Mouse (Mus musculus) brain, embryonic 14.5 days (tissue): ENCODE measurements around the gene Map2k2. TPM values are rescaled to one million over a fixed set of nuclear protein-coding genes. Genes with fewer than 3 reads are reported as not detected.
"Not testable (repeated sequence)": the region's sequence is repeated elsewhere in the genome, so short reads cannot be mapped to it uniquely, and the experiment has no call there.

Source experiments
- DNase-seq: peaks from one replicate; pipeline ENCODE4 v3.0.0-alpha.2; 2011; ENCODE audit warnings: low read depth
- CTCF ChIP-seq: fragments of 200-500 bp; IDR thresholded peaks from 2 replicates; pipeline ENCODE4 v1.5.1; 2012; ENCODE audit warnings: inconsistent platforms, mild to moderate bottlenecking, moderate library complexity, borderline replicate concordance; ENCODE audit not compliant: insufficient read depth, insufficient read length; ENCODE audit errors: extremely low read depth
- POLR2A ChIP-seq: fragments of 200-500 bp; IDR thresholded peaks from 2 replicates; pipeline ENCODE4 v1.6.1; 2012; ENCODE audit warnings: mild to moderate bottlenecking, inconsistent platforms, borderline replicate concordance; ENCODE audit not compliant: poor library complexity, insufficient read depth, insufficient read length, severe bottlenecking; ENCODE audit errors: extremely low read depth
- polyA plus RNA-seq: library from polyadenylated mRNA; depleted of rRNA; stranded (reverse); fragments of >200 nt; gene quantifications from 2 replicates; pipeline ENCODE4 v1.2.3, GENCODE M21; 2012

Map2k2 gene
- polyA plus RNA-seq, 1 experiment = 214 TPM

DNA sequence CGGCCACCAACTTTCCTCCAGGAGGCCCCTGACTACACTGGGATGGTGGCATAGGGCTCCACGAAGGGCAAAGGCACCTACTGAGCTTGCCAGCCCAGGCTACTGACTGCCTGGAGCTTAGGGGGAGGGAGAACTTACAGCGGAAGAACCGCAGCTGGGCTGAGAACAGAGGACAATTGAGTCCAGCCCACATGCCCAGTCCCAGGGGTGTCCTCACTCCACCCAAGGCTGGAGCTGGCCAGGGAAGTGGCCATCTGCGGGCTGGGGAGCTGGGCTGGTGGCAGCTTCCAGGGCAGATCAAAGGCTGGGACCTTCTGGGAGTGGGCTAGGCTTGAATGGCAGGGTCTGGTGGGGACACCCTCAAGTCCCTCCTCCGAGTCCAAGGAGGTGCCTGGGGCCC is 49.0 kb downstream of the Map2k2 start:
- TF ChIP-seq CTCF = no peak
- TF ChIP-seq POLR2A = no peak
- no peak for DNase-seq

DNA sequence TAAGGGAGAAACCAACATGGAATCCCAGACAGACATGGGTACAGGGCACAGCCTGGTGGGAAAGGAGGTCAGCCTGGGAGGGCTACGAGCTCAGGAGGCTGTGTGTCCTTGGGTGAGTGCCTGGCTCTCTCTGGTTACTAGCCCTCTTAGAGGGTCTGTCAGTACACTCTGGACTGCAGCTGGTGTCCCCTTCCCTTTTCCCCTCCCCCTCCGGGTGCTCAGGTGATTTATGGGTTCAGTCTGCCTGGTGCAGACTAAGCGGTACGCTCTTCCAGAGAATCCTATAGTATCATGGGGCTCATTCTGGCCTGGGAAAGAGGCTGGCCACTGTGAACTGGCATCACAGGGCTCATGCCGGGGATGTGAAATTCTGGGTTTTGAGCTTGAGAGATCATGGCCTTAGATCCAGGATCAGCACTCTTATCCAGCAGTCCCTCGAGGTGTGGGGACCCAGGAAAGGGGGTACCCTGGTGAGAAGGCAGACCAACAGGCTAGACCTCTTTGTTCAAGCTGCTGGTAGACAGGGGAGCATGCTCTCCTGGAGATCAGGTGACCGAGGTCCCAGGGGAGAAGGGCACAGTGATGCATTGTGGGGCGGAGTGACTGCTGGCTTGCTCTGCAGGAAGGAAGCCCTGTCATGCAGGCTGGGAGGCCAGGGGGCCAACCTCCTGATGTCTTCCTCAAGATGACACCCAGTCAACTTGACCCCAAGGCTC is 56.0 kb downstream of the Map2k2 start:
- TF ChIP-seq CTCF (no peak), POLR2A (no peak)
- no peak for DNase-seq

DNA sequence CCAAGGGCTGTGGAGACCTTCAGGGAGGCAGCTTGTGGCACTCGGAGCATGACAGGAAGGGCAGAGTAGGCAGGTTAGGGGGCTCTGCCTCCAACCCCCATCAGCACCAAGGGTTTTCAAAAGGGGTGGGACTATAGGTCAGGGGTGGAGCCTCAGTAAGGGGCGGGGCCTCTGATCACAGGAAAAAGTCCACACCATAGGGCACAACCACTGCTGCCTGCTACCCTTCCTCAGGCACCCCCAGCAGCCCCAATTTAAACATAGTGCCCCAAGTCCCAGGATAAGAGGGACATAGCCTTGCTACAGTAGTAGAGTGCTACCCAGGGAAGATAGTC is 56.6 kb downstream of the Map2k2 start:
- no peak for DNase-seq
- TF ChIP-seq CTCF (no peak), POLR2A (no peak)

DNA sequence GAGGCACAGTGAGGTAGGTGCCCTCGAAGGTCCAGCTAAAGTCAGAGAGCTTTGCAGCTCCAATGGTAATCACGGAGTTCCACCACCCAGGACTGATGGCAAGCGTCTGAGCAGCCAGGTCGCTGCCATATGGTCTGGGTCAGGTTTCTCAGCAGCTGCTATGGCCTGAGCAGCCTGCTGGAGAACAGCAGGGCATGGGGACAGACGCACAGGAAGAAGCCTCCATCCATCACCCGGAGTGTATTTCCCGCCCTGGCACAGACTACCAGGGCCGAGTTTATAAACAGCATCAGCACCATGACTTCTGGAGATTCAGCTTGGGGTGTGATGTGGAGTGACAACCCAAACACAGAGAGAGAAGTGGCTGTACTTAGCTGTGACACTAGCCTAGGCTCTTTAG is 59.4 kb downstream of the Map2k2 start:
- no peak for DNase-seq
- TF ChIP-seq POLR2A = no peak
- no peak for TF ChIP-seq CTCF

DNA sequence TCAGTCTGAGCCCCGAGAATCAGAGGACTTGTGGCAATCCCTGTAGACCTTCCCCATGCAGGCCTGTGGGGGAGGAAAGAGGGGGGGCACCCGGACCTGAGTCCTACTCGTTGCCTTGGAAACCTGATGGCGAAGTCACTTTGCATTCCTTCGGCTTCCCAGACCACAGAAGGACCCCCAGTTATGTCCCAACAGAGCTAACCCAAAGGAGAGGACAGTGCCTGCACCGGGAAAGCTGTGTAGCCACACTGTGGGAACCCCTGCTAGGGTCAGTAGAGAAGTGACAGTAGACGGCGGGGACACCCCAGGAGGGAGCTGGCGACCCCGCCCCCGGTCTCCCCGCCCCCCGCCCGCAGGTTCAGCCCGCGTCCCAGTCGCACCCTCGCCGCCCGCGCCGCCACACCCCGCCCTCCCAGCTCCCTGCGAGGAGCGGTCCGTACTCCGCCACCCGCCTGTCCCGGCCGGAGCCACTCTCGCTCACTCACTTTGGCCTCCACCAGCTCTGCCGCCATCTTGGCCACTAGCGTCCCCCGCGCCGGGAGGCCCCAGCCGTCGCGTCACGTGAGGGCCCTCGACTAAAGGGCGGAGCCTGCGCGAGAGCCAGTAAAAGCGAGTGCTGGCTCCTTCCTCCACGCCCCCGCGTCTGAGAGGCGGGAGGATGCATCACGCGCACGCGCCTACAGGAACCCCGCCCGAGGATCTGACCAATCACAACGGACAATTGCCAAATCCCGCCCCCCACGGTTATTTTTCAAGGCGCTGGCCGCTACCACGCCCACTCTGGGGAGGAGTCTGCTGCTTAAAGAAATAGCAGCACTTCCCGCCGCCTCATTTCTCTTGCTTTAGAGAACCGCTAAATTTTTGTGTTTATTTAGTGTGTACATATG is 61.7 kb downstream of the Map2k2 start, which contains the start of gene Pias4:
TSS of gene Pias4 (minus strand) at position 724 of the 887 bp plus-strand sequence.
- TF ChIP-seq POLR2A = peak; percentile 81; the same call in 1 of the 2 replicates
- TF ChIP-seq CTCF = no peak

DNA sequence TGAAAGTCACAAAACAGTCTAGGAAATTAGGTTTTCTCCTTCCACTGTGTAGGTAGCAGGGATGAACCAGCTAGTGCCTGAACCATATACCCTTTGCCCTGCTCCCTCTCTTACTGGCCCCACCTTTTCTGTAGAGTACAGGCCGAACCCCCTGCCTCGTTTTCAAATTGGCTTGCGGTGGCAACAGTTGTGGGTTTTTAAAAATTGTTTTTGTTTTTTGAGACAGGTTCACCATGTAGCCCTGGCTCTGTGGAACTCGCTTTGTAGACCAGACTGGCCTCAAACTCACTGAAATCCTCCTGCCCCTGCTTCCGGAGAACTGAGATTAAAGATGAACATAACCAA is 62.3 kb downstream of the Map2k2 start:
- DNase-seq = no peak
- no peak for TF ChIP-seq POLR2A
- TF ChIP-seq CTCF = no peak

More for the DNA sequence above, 61.7 kb downstream of the Map2k2 start, which contains the start of gene Pias4:
- peak; percentile 100 for DNase-seq

DNA sequence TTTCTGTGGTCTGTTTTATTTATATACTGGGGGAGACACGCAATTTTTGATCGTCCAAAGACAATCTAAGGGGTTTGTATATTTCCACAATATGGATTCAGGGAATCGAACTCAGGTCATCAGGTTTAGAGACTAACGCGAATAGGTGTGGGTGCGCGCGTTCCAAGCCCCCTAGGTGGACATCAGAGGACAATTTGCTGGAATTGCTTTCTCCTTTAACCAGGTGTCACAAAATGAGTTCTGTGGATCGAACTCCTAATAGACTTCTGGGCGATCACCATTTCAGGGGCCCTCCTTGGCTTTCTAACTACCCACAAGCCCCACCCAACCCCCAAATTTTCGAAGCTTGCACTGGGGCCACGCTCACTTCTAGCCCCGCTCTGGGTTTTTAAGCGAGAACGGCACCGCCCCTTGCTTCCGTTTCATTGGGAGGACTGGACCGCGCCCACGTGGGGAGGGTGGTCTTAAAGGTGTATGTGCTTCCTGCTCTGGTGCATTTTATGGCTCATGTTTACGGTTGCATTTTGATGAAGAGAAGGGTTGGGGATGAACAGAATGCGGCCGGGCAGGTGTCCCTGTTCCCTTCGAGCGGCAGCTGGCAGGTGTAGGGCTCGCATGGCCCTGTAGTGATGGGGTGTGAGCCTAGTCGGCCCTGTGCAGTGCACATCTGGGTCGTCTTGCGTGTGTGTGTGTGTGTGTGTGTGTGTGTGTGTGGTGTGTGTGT is 63.0 kb downstream of the Map2k2 start:
- TF ChIP-seq CTCF = no peak
- 0 out of 2 replicates have a peak, but pooled peaks have one; percentile 6 for TF ChIP-seq POLR2A
- peak; percentile 90 for DNase-seq

DNA sequence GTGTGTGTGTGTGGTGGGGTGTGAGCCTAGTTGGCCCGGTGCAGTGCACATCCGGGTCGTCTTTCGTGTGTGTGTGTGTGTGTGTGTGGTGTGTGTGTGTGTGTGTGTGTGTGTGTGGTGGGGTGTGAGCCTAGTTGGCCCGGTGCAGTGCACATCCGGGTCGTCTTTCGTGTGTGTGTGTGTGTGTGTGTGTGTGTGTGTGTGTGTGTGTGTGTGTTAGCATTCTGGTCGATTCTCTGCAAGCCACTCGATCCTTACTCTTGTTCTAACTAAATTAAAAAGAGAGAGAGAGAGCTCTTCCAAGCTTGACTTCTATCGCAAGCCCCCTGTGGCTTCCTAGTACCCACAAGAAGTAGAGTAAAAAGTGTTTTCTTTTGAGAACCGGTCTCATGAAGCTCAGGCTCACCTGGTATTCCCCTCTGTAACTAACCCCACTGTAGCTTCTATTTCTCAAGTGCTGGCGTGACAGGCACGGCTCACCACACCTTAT is 63.7 kb downstream of the Map2k2 start:
- DNase-seq = not testable (repeated sequence)

DNA sequence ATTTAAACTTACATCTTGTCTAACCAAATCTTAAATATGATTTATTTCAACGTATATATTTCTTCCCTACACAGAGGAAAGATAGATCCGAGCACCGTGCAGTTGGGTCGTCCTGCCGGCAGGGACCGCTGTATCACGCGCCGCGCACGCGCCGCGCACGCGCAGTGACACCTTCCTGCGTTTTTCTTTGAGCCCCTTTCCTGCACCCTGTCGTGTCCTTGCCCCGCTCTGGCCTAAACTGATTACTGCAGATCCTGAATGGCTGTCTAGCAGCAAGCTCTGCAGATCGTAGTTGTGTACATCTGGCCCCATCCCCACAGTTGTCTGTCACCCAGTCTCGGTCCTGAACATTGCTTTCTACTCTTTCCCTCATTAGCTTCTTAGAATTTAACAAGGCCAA is 67.4 kb downstream of the Map2k2 start:
- no peak for TF ChIP-seq POLR2A
- peak; percentile 91 for TF ChIP-seq CTCF
- DNase-seq = peak; percentile 92

DNA sequence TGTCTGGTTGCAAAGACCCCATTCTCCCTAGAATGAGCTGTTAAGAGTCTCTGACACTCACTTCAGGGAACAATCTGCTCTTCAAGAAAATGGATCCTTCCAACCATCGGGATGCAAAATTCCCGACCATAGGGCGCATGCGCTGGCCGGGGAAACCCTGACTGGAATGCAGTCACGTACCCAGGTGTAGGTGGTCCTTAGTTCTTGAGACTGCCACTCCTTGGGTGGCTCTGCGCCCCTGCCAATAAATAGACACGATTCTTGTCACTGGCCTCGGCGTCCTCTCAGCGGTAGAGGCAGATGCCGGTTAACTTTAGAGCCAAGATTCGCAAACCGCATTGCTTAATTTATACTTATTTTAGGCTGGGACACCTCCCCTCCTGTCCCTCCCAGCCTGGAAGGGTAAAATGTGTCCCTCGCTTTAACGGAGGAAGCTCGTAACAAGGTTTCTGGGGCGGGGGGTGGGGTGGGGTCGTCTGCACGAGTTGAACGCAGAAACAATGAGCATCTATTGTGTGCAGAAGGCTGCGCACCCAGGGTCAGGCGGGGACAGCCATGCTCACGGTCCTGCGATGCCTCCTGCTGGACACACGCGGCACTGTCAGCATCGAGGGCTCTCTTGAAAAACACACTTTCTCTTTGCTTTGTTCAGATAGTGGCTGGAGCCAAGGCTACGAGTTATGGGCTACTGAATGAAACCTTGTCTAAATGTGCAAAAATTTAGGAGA is 69.1 kb downstream of the Map2k2 start:
- DNase-seq = peak; percentile 95
- TF ChIP-seq POLR2A (no peak; the same call in 1 of the 2 replicates), CTCF (peak; percentile 94)

DNA sequence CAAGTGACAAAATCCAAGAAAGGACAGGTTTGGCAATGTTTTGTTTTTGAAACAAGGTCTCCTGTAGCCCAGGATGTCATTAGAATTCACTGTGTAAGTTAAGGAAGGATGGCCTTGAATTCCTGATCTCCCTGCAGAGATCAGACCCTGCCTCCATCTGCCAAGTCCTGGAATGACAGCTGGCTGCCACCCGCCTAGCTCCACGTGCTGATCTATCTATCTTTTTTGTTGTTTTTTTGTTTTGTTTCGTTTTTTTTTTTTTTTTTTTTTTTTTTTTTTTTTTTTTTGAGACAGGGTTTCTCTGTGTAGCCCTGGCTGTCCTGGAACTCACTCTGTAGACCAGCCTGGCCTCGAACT is 69.6 kb downstream of the Map2k2 start:
- peak; percentile 85 for DNase-seq
